ENCODE assay signal across 8 mouse cellular contexts in genomic region chr17:71552901-71553300, GRCm38 (mm10). TPM values are rescaled to one million over a fixed set of nuclear protein-coding genes. Genes with fewer than 3 reads are reported as not detected.
DNase-seq lines count a peak whose midpoint lies in the region; ATAC-seq lines count a peak whose summit lies in the region.

No protein-coding gene starts in this region.

- H3K9ac ChIP-seq in kidney, embryonic 16.5 days (replicated peaks; ENCODE audit: low read length), result no peak overlapping the region
- H3K9ac ChIP-seq in midbrain, embryonic 16.5 days (ENCODE audit: low read depth, low read length), result no peak overlapping the region

- DNase-seq in forebrain, embryonic 10.5 days (ENCODE audit: extremely low spot score, low spot score), result peak; percentile 18
- no peak for DNase-seq in urinary bladder, postnatal 14 days (ENCODE audit: low spot score)
- no peak for DNase-seq in layer of hippocampus, postnatal 14 days (ENCODE audit: low spot score in 2 of 2)
- no peak for DNase-seq in frontal cortex, postnatal 36 days (ENCODE audit: low spot score in 2 of 2)

- no peak overlapping the region for H3K27ac ChIP-seq in forebrain, embryonic 10.5 days
- H3K27ac ChIP-seq in kidney, embryonic 16.5 days (ENCODE audit: low read length), result no peak overlapping the region
- no peak overlapping the region for H3K27ac ChIP-seq in midbrain, embryonic 16.5 days (ENCODE audit: low read length)

- ATAC-seq in megakaryocyte, adult 5-6 weeks (ENCODE audit: poor library complexity, severe bottlenecking), result no peak
- ATAC-seq in kidney, embryonic 16.5 days (ENCODE audit: low FRiP score, low TSS enrichment), result no peak
- no peak for ATAC-seq in midbrain, embryonic 16.5 days

- 12% methylated on average over 11 of the region's 11 CpGs for WGBS in forebrain, embryonic 10.5 days
- 9% methylated on average over 11 of the region's 11 CpGs for WGBS in kidney, embryonic 16.5 days
- WGBS in midbrain, embryonic 16.5 days, result 13% methylated on average over 11 of the region's 11 CpGs

- peaks cover 51% of the 10 kb centered on the region for H3K27me3 ChIP-seq in megakaryocyte, embryonic 14.5 days (replicated peaks)
- peaks cover 54% of the 10 kb centered on the region for H3K27me3 ChIP-seq in forebrain, embryonic 10.5 days (ENCODE audit: poor library complexity, severe bottlenecking)
- peaks cover 10% of the 10 kb centered on the region for H3K27me3 ChIP-seq in kidney, embryonic 16.5 days (ENCODE audit: insufficient read depth, low read length)
- H3K27me3 ChIP-seq in midbrain, embryonic 16.5 days (ENCODE audit: control insufficient read depth, insufficient read depth, low read depth, low read length), result peaks cover 4% of the 10 kb centered on the region

- no peaks in the 10 kb centered on the region for H3K36me3 ChIP-seq in megakaryocyte, embryonic 14.5 days (replicated peaks; ENCODE audit: low read length)
- H3K36me3 ChIP-seq in forebrain, embryonic 10.5 days (replicated peaks), result no peaks in the 10 kb centered on the region
- no peaks in the 10 kb centered on the region for H3K36me3 ChIP-seq in kidney, embryonic 16.5 days (ENCODE audit: insufficient read depth, low read length)
- no peaks in the 10 kb centered on the region for H3K36me3 ChIP-seq in midbrain, embryonic 16.5 days (ENCODE audit: control insufficient read depth, insufficient read depth, low read length)

- peak overlapping the region; percentile 65 for H3K4me3 ChIP-seq in megakaryocyte, embryonic 14.5 days (replicated peaks)
- peak overlapping the region; percentile 86 for H3K4me3 ChIP-seq in forebrain, embryonic 10.5 days
- H3K4me3 ChIP-seq in kidney, embryonic 16.5 days (ENCODE audit: low read length), result peak overlapping the region; percentile 69; the same call in 1 of the 2 replicates
- H3K4me3 ChIP-seq in midbrain, embryonic 16.5 days (ENCODE audit: low read depth, low read length), result peak overlapping the region; percentile 88; the same call in 1 of the 2 replicates

- peaks cover 18% of the 10 kb centered on the region for H3K4me1 ChIP-seq in megakaryocyte, embryonic 14.5 days
- H3K4me1 ChIP-seq in forebrain, embryonic 10.5 days, result peaks cover 18% of the 10 kb centered on the region
- H3K4me1 ChIP-seq in kidney, embryonic 16.5 days (ENCODE audit: insufficient read depth, low read length), result 0 out of 2 replicates have a peak, but pooled peaks cover 6% of the 10 kb centered on the region
- peaks cover 9% of the 10 kb centered on the region for H3K4me1 ChIP-seq in midbrain, embryonic 16.5 days (ENCODE audit: control insufficient read depth, insufficient read depth, low read length)

- peak overlapping the region; percentile 100 for H3K4me2 ChIP-seq in kidney, embryonic 16.5 days (replicated peaks; ENCODE audit: low read depth, low read length)
- H3K4me2 ChIP-seq in midbrain, embryonic 16.5 days (ENCODE audit: low read length), result peak overlapping the region; percentile 95

- no peaks in the 10 kb centered on the region for H3K9me3 ChIP-seq in megakaryocyte, embryonic 14.5 days
- H3K9me3 ChIP-seq in forebrain, embryonic 10.5 days, result no peaks in the 10 kb centered on the region
- no peaks in the 10 kb centered on the region for H3K9me3 ChIP-seq in kidney, embryonic 16.5 days (ENCODE audit: low read length)
- H3K9me3 ChIP-seq in midbrain, embryonic 16.5 days (replicated peaks; ENCODE audit: control insufficient read depth, low read length, poor library complexity, severe bottlenecking), result no peaks in the 10 kb centered on the region

RNA-seq across cellular contexts. Expression of gene Spdya, which starts 1.0 kb away (rescaled TPM):
- polyA plus RNA-seq in megakaryocyte, embryonic 14.5 days (2012; ENCODE audit: insufficient read depth, low replicate concordance), result not detected in 2 replicates
- total RNA-seq in megakaryocyte, adult 5-6 weeks (2015), result not detected in 2 replicates
- not detected in 2 replicates for total RNA-seq in megakaryocyte, adult 5-6 weeks (2017)
- 1.0 and 1.3 TPM in 2 replicates for polyA plus RNA-seq in forebrain, embryonic 10.5 days (2016; fragmentation: Nextera tagmentation; extraction: Ambion mirVana)
- polyA plus RNA-seq in kidney, embryonic 16.5 days (2015; fragmentation: Nextera tagmentation; extraction: Ambion mirVana), result 0.59 and 0.63 TPM in 2 replicates
- 1.4 and 1.9 TPM in 2 replicates for polyA plus RNA-seq in midbrain, embryonic 16.5 days (2015; fragmentation: Nextera tagmentation; extraction: Ambion mirVana)
- 1 to 10 TPM; 1.0 to 1.1 TPM for total RNA-seq in layer of hippocampus, postnatal 14 days (2021)

RNA-seq across cellular contexts. Expression of gene Ndc80, which starts 26.2 kb away (rescaled TPM):
- polyA plus RNA-seq in megakaryocyte, embryonic 14.5 days (2012; ENCODE audit: insufficient read depth, low replicate concordance), result 1.2 and 2.9 TPM in 2 replicates
- 73.8 and 79.1 TPM in 2 replicates for total RNA-seq in megakaryocyte, adult 5-6 weeks (2015)
- 108 and 113 TPM in 2 replicates for total RNA-seq in megakaryocyte, adult 5-6 weeks (2017)
- 66.9 and 72.7 TPM in 2 replicates for polyA plus RNA-seq in forebrain, embryonic 10.5 days (2016; fragmentation: Nextera tagmentation; extraction: Ambion mirVana)
- 50.7 and 51.2 TPM in 2 replicates for polyA plus RNA-seq in kidney, embryonic 16.5 days (2015; fragmentation: Nextera tagmentation; extraction: Ambion mirVana)
- 4.4 and 5.6 TPM in 2 replicates for polyA plus RNA-seq in midbrain, embryonic 16.5 days (2015; fragmentation: Nextera tagmentation; extraction: Ambion mirVana)
- total RNA-seq in layer of hippocampus, postnatal 14 days (2021), result 1 to 10 TPM; 1.4 to 1.5 TPM
